Mouse (Mus musculus) hindbrain, embryonic 12.5 days (tissue): ENCODE measurements around the gene Lsm14a. TPM values are rescaled to one million over a fixed set of nuclear protein-coding genes. Genes with fewer than 3 reads are reported as not detected.
"Not testable (repeated sequence)": the region's sequence is repeated elsewhere in the genome, so short reads cannot be mapped to it uniquely, and the experiment has no call there.

ENCODE experiments used
- ATAC-seq: fragments of 200-750 bp; cut with Nextera tagmentation; 2 replicates; pipeline ENCODE4 v1.8.0; 2017; ENCODE audit warnings: moderate TSS enrichment; ENCODE audit not compliant: low FRiP score
- H3K27ac ChIP-seq: fragments of 300-500 bp; sonication (generic); 2 replicates; pipeline ENCODE4 v1.5.1; 2016; ENCODE audit warnings: mild to moderate bottlenecking
- H3K27me3 ChIP-seq: fragments of 300-500 bp; sonication (generic); 2 replicates; pipeline ENCODE4 v1.6.1; 2016; ENCODE audit warnings: mild to moderate bottlenecking
- H3K36me3 ChIP-seq: fragments of 300-500 bp; sonication (generic); 2 replicates; pipeline ENCODE4 v1.6.1; 2016; ENCODE audit warnings: mild to moderate bottlenecking
- H3K4me1 ChIP-seq: fragments of 300-500 bp; sonication (generic); 2 replicates; pipeline ENCODE4 v1.6.1; 2016
- H3K4me2 ChIP-seq: fragments of 300-500 bp; sonication (generic); replicated peaks from 2 replicates; pipeline ENCODE4 v1.6.1; 2016; ENCODE audit warnings: mild to moderate bottlenecking
- H3K4me3 ChIP-seq: fragments of 300-500 bp; sonication (generic); 2 replicates; pipeline ENCODE4 v1.5.1; 2016; ENCODE audit warnings: mild to moderate bottlenecking
- H3K9ac ChIP-seq: fragments of 300-500 bp; sonication (generic); 2 replicates; pipeline ENCODE4 v1.6.1; 2016; ENCODE audit warnings: mild to moderate bottlenecking, moderate library complexity
- H3K9me3 ChIP-seq: fragments of 300-500 bp; sonication (generic); replicated peaks from 2 replicates; pipeline ENCODE4 v1.6.1; 2016; ENCODE audit warnings: mild to moderate bottlenecking
- WGBS: fragments of 180-500 bp; shearing (Covaris S2); methylation state at CpG from one replicate; pipeline ENCODE4 v1.1.7; 2016; 5-methylcytosine and 5-hydroxymethylcytosine counted together
- polyA plus RNA-seq: library from polyadenylated mRNA; unstranded; fragments of >200 nt; fragmentation: Nextera tagmentation; extraction: Ambion mirVana; gene quantifications from 2 replicates; pipeline ENCODE4 v1.2.1, GENCODE M21; 2016

Lsm14a gene
- polyA plus RNA-seq, 1 experiment from 2014 or later: 91.6 TPM

GRCm38 (mm10) chr7:34351997-34352396 lies 41.1 kb downstream of the Lsm14a start:
- WGBS: 92% methylated on average over 1 of the region's 1 CpGs
- no peak for ATAC-seq
- H3K9me3 ChIP-seq: no peaks in the 10 kb centered on the region
- H3K27ac ChIP-seq: no peak overlapping the region
- peaks cover 70% of the 10 kb centered on the region for H3K36me3 ChIP-seq
- no peak overlapping the region for H3K4me3 ChIP-seq
- H3K27me3 ChIP-seq: no peaks in the 10 kb centered on the region
- no peak overlapping the region for H3K9ac ChIP-seq
- H3K4me2 ChIP-seq: no peak overlapping the region
- no peaks in the 10 kb centered on the region for H3K4me1 ChIP-seq

- WGBS: 96% methylated on average over 5 of the region's 5 CpGs
- no peak for ATAC-seq
- Histone ChIP-seq H3K9ac (no peak overlapping the region), H3K4me1 (no peaks in the 10 kb centered on the region), H3K27me3 (no peaks in the 10 kb centered on the region), H3K4me3 (no peak overlapping the region), H3K36me3 (peaks cover 76% of the 10 kb centered on the region), H3K9me3 (no peaks in the 10 kb centered on the region), H3K27ac (no peak overlapping the region), H3K4me2 (no peak overlapping the region)
Observed at GRCm38 (mm10) chr7:34350166-34350565, 42.9 kb downstream of the Lsm14a start.

- Histone ChIP-seq H3K4me3 (no peak overlapping the region), H3K9me3 (no peaks in the 10 kb centered on the region), H3K4me2 (no peak overlapping the region), H3K9ac (no peak overlapping the region), H3K4me1 (no peaks in the 10 kb centered on the region), H3K27ac (no peak overlapping the region), H3K36me3 (peaks cover 83% of the 10 kb centered on the region), H3K27me3 (no peaks in the 10 kb centered on the region)
- WGBS: 93% methylated on average over 1 of the region's 1 CpGs
- no peak for ATAC-seq
Observed at GRCm38 (mm10) chr7:34348011-34348410, 45.1 kb downstream of the Lsm14a start.

GRCm38 (mm10) chr7:34347041-34347440 lies 46.1 kb downstream of the Lsm14a start:
- Histone ChIP-seq H3K27ac (no peak overlapping the region), H3K9me3 (no peaks in the 10 kb centered on the region), H3K4me3 (no peak overlapping the region), H3K36me3 (peaks cover 84% of the 10 kb centered on the region), H3K4me2 (no peak overlapping the region), H3K27me3 (no peaks in the 10 kb centered on the region), H3K9ac (no peak overlapping the region), H3K4me1 (no peaks in the 10 kb centered on the region)
- ATAC-seq: no peak
- WGBS: 98% methylated on average over 3 of the region's 3 CpGs

- H3K4me1 ChIP-seq: no peaks in the 10 kb centered on the region
- no peak overlapping the region for H3K9ac ChIP-seq
- no peaks in the 10 kb centered on the region for H3K27me3 ChIP-seq
- no peak for ATAC-seq
- 94% methylated on average over 4 of the region's 4 CpGs for WGBS
- H3K27ac ChIP-seq: no peak overlapping the region
- H3K9me3 ChIP-seq: no peaks in the 10 kb centered on the region
- H3K36me3 ChIP-seq: peaks cover 84% of the 10 kb centered on the region
- H3K4me2 ChIP-seq: no peak overlapping the region
- H3K4me3 ChIP-seq: no peak overlapping the region
Observed at GRCm38 (mm10) chr7:34346505-34346904, 46.6 kb downstream of the Lsm14a start.

GRCm38 (mm10) chr7:34342040-34342793 lies 50.9 kb downstream of the Lsm14a start:
- 96% methylated on average over 10 of the region's 10 CpGs for WGBS

GRCm38 (mm10) chr7:34340841-34341240 lies 52.3 kb downstream of the Lsm14a start:
- Histone ChIP-seq H3K27me3 (no peaks in the 10 kb centered on the region), H3K36me3 (peaks cover 59% of the 10 kb centered on the region), H3K27ac (no peak overlapping the region), H3K9me3 (no peaks in the 10 kb centered on the region), H3K4me2 (no peak overlapping the region), H3K4me1 (no peaks in the 10 kb centered on the region), H3K9ac (no peak overlapping the region), H3K4me3 (no peak overlapping the region)
- no peak for ATAC-seq
- WGBS: 88% methylated on average over 5 of the region's 5 CpGs

More at GRCm38 (mm10) chr7:34342040-34342793, 50.9 kb downstream of the Lsm14a start:
- Histone ChIP-seq H3K4me3 (no peak overlapping the region), H3K27ac (no peak overlapping the region), H3K9ac (no peak overlapping the region), H3K9me3 (no peaks in the 10 kb centered on the region), H3K36me3 (peaks cover 66% of the 10 kb centered on the region), H3K4me2 (no peak overlapping the region), H3K4me1 (no peaks in the 10 kb centered on the region), H3K27me3 (no peaks in the 10 kb centered on the region)
- ATAC-seq: no peak

GRCm38 (mm10) chr7:34339164-34339489 lies 54.0 kb downstream of the Lsm14a start:
- Histone ChIP-seq H3K9ac (no peak overlapping the region), H3K36me3 (peaks cover 48% of the 10 kb centered on the region), H3K4me1 (no peaks in the 10 kb centered on the region), H3K27ac (no peak overlapping the region), H3K4me2 (no peak overlapping the region), H3K9me3 (no peaks in the 10 kb centered on the region), H3K27me3 (no peaks in the 10 kb centered on the region), H3K4me3 (no peak overlapping the region)
- WGBS: 81% methylated on average over 5 of the region's 5 CpGs
- no peak for ATAC-seq

- 70% methylated on average over 9 of the region's 9 CpGs for WGBS
- Histone ChIP-seq H3K4me3 (no peak overlapping the region), H3K4me2 (no peak overlapping the region), H3K9me3 (no peaks in the 10 kb centered on the region), H3K36me3 (peaks cover 43% of the 10 kb centered on the region), H3K27me3 (no peaks in the 10 kb centered on the region), H3K27ac (peak overlapping the region; percentile 12; the same call in 1 of the 2 replicates), H3K4me1 (no peaks in the 10 kb centered on the region), H3K9ac (no peak overlapping the region)
- no peak for ATAC-seq
Observed at GRCm38 (mm10) chr7:34338445-34339163, 54.5 kb downstream of the Lsm14a start.

- H3K4me3 ChIP-seq: no peak overlapping the region
- no peak overlapping the region for H3K9ac ChIP-seq
- no peak for ATAC-seq
- H3K27ac ChIP-seq: no peak overlapping the region
- no peaks in the 10 kb centered on the region for H3K4me1 ChIP-seq
- H3K4me2 ChIP-seq: no peak overlapping the region
- peaks cover 30% of the 10 kb centered on the region for H3K36me3 ChIP-seq
- 89% methylated on average over 2 of the region's 2 CpGs for WGBS
- H3K9me3 ChIP-seq: no peaks in the 10 kb centered on the region
- no peaks in the 10 kb centered on the region for H3K27me3 ChIP-seq
Observed at GRCm38 (mm10) chr7:34337268-34337667, 55.8 kb downstream of the Lsm14a start.

- H3K9ac ChIP-seq, H3K27me3 ChIP-seq, H3K4me3 ChIP-seq, H3K4me2 ChIP-seq, H3K4me1 ChIP-seq, H3K27ac ChIP-seq, H3K9me3 ChIP-seq, ATAC-seq: not testable (repeated sequence)
- WGBS: 94% methylated on average over 1 of the region's 1 CpGs
- peaks cover 23% of the 10 kb centered on the region for H3K36me3 ChIP-seq
Observed at GRCm38 (mm10) chr7:34336545-34336944, 56.6 kb downstream of the Lsm14a start.

GRCm38 (mm10) chr7:34327493-34327892 lies 65.6 kb downstream of the Lsm14a start:
- Histone ChIP-seq H3K9me3 (no peaks in the 10 kb centered on the region), H3K36me3 (no peaks in the 10 kb centered on the region), H3K27ac (no peak overlapping the region), H3K27me3 (no peaks in the 10 kb centered on the region), H3K4me2 (no peak overlapping the region), H3K9ac (no peak overlapping the region), H3K4me3 (no peak overlapping the region), H3K4me1 (no peaks in the 10 kb centered on the region)
- no peak for ATAC-seq
- WGBS: 81% methylated on average over 3 of the region's 3 CpGs

GRCm38 (mm10) chr7:34324857-34325256 lies 68.3 kb downstream of the Lsm14a start:
- Histone ChIP-seq H3K4me3 (no peak overlapping the region), H3K4me2 (no peak overlapping the region), H3K9me3 (no peaks in the 10 kb centered on the region), H3K9ac (no peak overlapping the region), H3K4me1 (no peaks in the 10 kb centered on the region), H3K36me3 (no peaks in the 10 kb centered on the region), H3K27ac (no peak overlapping the region), H3K27me3 (no peaks in the 10 kb centered on the region)
- no peak for ATAC-seq
- 100% methylated on average over 1 of the region's 1 CpGs for WGBS
